Comparison of ENCODE assay signal across 12 mouse cellular contexts in genomic region chr9:23497626-23498025, GRCm38 (mm10).
DNase-seq lines count a peak whose midpoint lies in the region; ATAC-seq lines count a peak whose summit lies in the region.
"Had no signal": no experiment of that assay in that cellular context is flagged by ENCODE, and none has a peak within 500 bp of the region (broad histone marks: within the 10 kb centered on the region; RNA-seq: fewer than 3 reads in every experiment).

No protein-coding gene starts in this region.

- WGBS in forebrain, embryonic 10.5 days, result 38% methylated on average over 3 of the region's 3 CpGs
- WGBS in midbrain, embryonic 15.5 days, result 14% methylated on average over 3 of the region's 3 CpGs

- H3K4me1 ChIP-seq in forebrain, embryonic 10.5 days, result peaks cover 18% of the 10 kb centered on the region
- H3K4me1 ChIP-seq in midbrain, embryonic 15.5 days, result peaks cover 10% of the 10 kb centered on the region
- H3K4me1 ChIP-seq: limb, embryonic 12.5 days; neural tube, embryonic 13.5 days had no signal

- no peak overlapping the region for H3K4me2 ChIP-seq in midbrain, embryonic 15.5 days
- H3K4me2 ChIP-seq: heart, embryonic 11.5 days; limb, embryonic 12.5 days; neural tube, embryonic 13.5 days had no signal

- ATAC-seq in midbrain, embryonic 15.5 days (replicated peaks), result peak; percentile 86

- H3K27ac ChIP-seq in forebrain, embryonic 10.5 days, result 0 out of 2 replicates have a peak overlapping the region, but pooled peaks have one; percentile 3
- H3K27ac ChIP-seq in midbrain, embryonic 15.5 days, result 0 out of 2 replicates have a peak overlapping the region, but pooled peaks have one; percentile 45
- H3K27ac ChIP-seq: limb, embryonic 12.5 days; neural tube, embryonic 13.5 days had no signal

- H3K9me3 ChIP-seq in forebrain, embryonic 10.5 days, result peaks cover 11% of the 10 kb centered on the region; the same call in 1 of the 2 replicates
- no peaks in the 10 kb centered on the region for H3K9me3 ChIP-seq in midbrain, embryonic 15.5 days

- H3K4me3 ChIP-seq in forebrain, embryonic 10.5 days, result no peak overlapping the region
- H3K4me3 ChIP-seq in midbrain, embryonic 15.5 days, result no peak overlapping the region
- H3K4me3 ChIP-seq: limb, embryonic 12.5 days; neural tube, embryonic 13.5 days had no signal

- no peak overlapping the region for H3K9ac ChIP-seq in midbrain, embryonic 15.5 days
- H3K9ac ChIP-seq: limb, embryonic 12.5 days; neural tube, embryonic 13.5 days had no signal

- H3K36me3 ChIP-seq in forebrain, embryonic 10.5 days (replicated peaks), result no peaks in the 10 kb centered on the region
- H3K36me3 ChIP-seq in midbrain, embryonic 15.5 days (replicated peaks), result no peaks in the 10 kb centered on the region
- H3K36me3 ChIP-seq: limb, embryonic 12.5 days; neural tube, embryonic 13.5 days had no signal

- H3K27me3 ChIP-seq in forebrain, embryonic 10.5 days (ENCODE audit: poor library complexity, severe bottlenecking), result no peaks in the 10 kb centered on the region
- H3K27me3 ChIP-seq in midbrain, embryonic 15.5 days (replicated peaks), result no peaks in the 10 kb centered on the region
- H3K27me3 ChIP-seq: limb, embryonic 12.5 days; neural tube, embryonic 13.5 days had no signal

- peak; percentile 10 for DNase-seq in adrenal gland, postnatal 10 days
- no peak for DNase-seq in adrenal gland, adult 18-20 months (ENCODE audit: low spot score in 2 of 2)
- DNase-seq in forebrain, embryonic 10.5 days (ENCODE audit: extremely low spot score, low spot score), result no peak
- DNase-seq in layer of hippocampus, adult 8-10 months (ENCODE audit: low spot score in 2 of 2), result peak; percentile 49 to 63
- DNase-seq in MN1 (ENCODE audit: low spot score), result no peak
- DNase-seq in cerebellum, postnatal 36 days, result no peak
- DNase-seq in liver, result no peak
- DNase-seq: lung, postnatal 4 days had no signal

Comparison
In these comparisons a context has a peak if more than half of its experiments do, and no peak if none do; other contexts are left out.
1. DNase-seq: peak in adrenal gland, postnatal 10 days (single experiment) and layer of hippocampus, adult 8-10 months (2 of 2); none in adrenal gland, adult 18-20 months (0 of 2), forebrain, embryonic 10.5 days (single experiment), MN1 (single experiment), cerebellum, postnatal 36 days (0 of 2) and liver (single experiment).